Mouse (Mus musculus) urinary bladder, adult 18-20 months (tissue): ENCODE results near the gene Tmem38a.

Source experiments
- DNase-seq, 2 experiments: peaks; one replicate each; pipeline ENCODE4 v3.0.0; 2022; ENCODE audit warnings: low spot score in 2 of 2, mixed read lengths in 2 of 2

Tmem38a gene

GRCm38 (mm10) chr8:72571611-72572473 lies at the start of gene Tmem38a:
Gene Tmem38a (plus strand): TSS chr8:72572055.
- peak; percentile 66 for DNase-seq

GRCm38 (mm10) chr8:72532103-72532502 lies 39.8 kb upstream of the Tmem38a start:
- DNase-seq = no peak

- DNase-seq = no peak
These were observed 37.0 kb upstream of the Tmem38a start for GRCm38 (mm10) chr8:72534888-72535287.

- DNase-seq = no peak
These were observed 32.6 kb upstream of the Tmem38a start for GRCm38 (mm10) chr8:72539234-72539633.

GRCm38 (mm10) chr8:72547122-72547801 lies 24.6 kb upstream of the Tmem38a start:
- DNase-seq = peak in 1 of 2 experiments; percentile 24

GRCm38 (mm10) chr8:72547802-72548643 lies 23.8 kb upstream of the Tmem38a start, which contains the start of gene Med26:
Gene Med26 (minus strand): TSS chr8:72548270.
- DNase-seq = peak; percentile 88 to 98

- no peak for DNase-seq
These were observed 23.1 kb upstream of the Tmem38a start for GRCm38 (mm10) chr8:72548644-72549313.

GRCm38 (mm10) chr8:72549314-72549892 lies 22.5 kb upstream of the Tmem38a start:
- peak in 1 of 2 experiments; percentile 59 for DNase-seq

- no peak for DNase-seq
These were observed 16.1 kb upstream of the Tmem38a start for GRCm38 (mm10) chr8:72555770-72556169.

- no peak for DNase-seq
These were observed 10.7 kb upstream of the Tmem38a start for GRCm38 (mm10) chr8:72561111-72561689.

GRCm38 (mm10) chr8:72565970-72566369 lies 5.9 kb upstream of the Tmem38a start:
- DNase-seq = no peak

GRCm38 (mm10) chr8:72570633-72571610 lies 933 bp upstream of the Tmem38a start, which contains the start of gene Smim7:
Gene Smim7 (minus strand): TSS chr8:72571088.
- peak; percentile 97 to 98 for DNase-seq

- DNase-seq = no peak
These were observed 652 bp downstream of the Tmem38a start for GRCm38 (mm10) chr8:72572507-72572906.

- no peak for DNase-seq
These were observed 1.6 kb downstream of the Tmem38a start for GRCm38 (mm10) chr8:72573450-72573849.

- DNase-seq = no peak
These were observed 4.1 kb downstream of the Tmem38a start for GRCm38 (mm10) chr8:72575915-72576314.

- DNase-seq = no peak
These were observed 5.4 kb downstream of the Tmem38a start for GRCm38 (mm10) chr8:72577266-72577665.

- no peak for DNase-seq
These were observed 6.1 kb downstream of the Tmem38a start for GRCm38 (mm10) chr8:72577941-72578340.

- DNase-seq = no peak
These were observed 7.5 kb downstream of the Tmem38a start for GRCm38 (mm10) chr8:72579374-72579773.

- DNase-seq = no peak
These were observed 11.4 kb downstream of the Tmem38a start for GRCm38 (mm10) chr8:72583056-72583771.
